Mouse (Mus musculus): ENCODE data around the gene Mthfd1l. TPM values are rescaled to one million over a fixed set of nuclear protein-coding genes. Genes with fewer than 3 reads are reported as not detected.

The Mthfd1l gene
- total RNA-seq, 2 experiments from 2014 or later = 6.6 to 8.0 TPM

DNA sequence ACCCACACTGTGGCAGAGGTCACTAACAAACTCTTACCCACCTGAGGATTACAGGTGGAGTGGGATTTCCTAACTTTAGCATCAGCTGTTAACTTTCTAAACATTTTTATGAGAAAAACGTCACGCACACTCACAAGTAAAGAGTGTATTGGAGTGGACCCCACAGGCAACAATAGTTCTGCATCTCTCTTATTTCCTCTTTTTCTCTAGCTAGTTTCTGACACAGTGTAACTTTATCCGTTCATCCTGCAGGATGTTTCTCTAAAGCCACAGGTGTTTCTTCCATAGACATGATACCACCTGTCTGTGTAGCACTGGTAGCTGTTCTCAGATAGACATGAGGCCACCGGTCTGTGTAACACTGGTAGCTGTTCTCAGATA, 238.1 kb downstream of the Mthfd1l start:
- DNase-seq = no peak

Other genes with a start within 250 kb of the Mthfd1l start
- gene Plekhg1, start 232.8 kb upstream of the Mthfd1l start, total RNA-seq (2021) = 10 to 100 TPM; 22.1 to 22.7 TPM

Data from heart, postnatal 4 days (tissue).